ENCODE assay signal across 7 mouse cellular contexts in genomic region chr6:128355726-128356416, GRCm38 (mm10). TPM values are rescaled to one million over a fixed set of nuclear protein-coding genes. Genes with fewer than 3 reads are reported as not detected.
DNase-seq lines count a peak whose midpoint lies in the region; ATAC-seq lines count a peak whose summit lies in the region.

TSS of gene Tulp3 (minus strand) at chr6:128355851.

- peaks cover 36% of the 10 kb centered on the region for H3K4me1 ChIP-seq in embryonic facial prominence, embryonic 10.5 days
- H3K4me1 ChIP-seq in limb, embryonic 10.5 days: peaks cover 27% of the 10 kb centered on the region
- peaks cover 47% of the 10 kb centered on the region for H3K4me1 ChIP-seq in midbrain, embryonic 13.5 days (replicated peaks)

- no peaks in the 10 kb centered on the region for H3K9me3 ChIP-seq in embryonic facial prominence, embryonic 10.5 days
- no peaks in the 10 kb centered on the region for H3K9me3 ChIP-seq in limb, embryonic 10.5 days (replicated peaks)
- no peaks in the 10 kb centered on the region for H3K9me3 ChIP-seq in midbrain, embryonic 13.5 days

- H3K27ac ChIP-seq in embryonic facial prominence, embryonic 10.5 days (replicated peaks): peak within 1 kb of the TSS; percentile 92
- H3K27ac ChIP-seq in limb, embryonic 10.5 days: peak within 1 kb of the TSS; percentile 87
- peak within 1 kb of the TSS; percentile 89 for H3K27ac ChIP-seq in midbrain, embryonic 13.5 days

- under 1% methylated on average over 42 of the region's 42 CpGs for WGBS in embryonic facial prominence, embryonic 10.5 days
- under 1% methylated on average over 40 of the region's 42 CpGs for WGBS in limb, embryonic 10.5 days
- WGBS in midbrain, embryonic 13.5 days: under 1% methylated on average over 42 of the region's 42 CpGs

- DNase-seq in adrenal gland, postnatal 10 days: peak; percentile 98
- peak; percentile 100 for DNase-seq in embryonic facial prominence, embryonic 10.5 days (ENCODE audit: low spot score)
- DNase-seq in kidney, adult 11 months: peak; percentile 96
- peak; percentile 100 for DNase-seq in limb, embryonic 10.5 days (ENCODE audit: low spot score)
- DNase-seq in spleen, adult 12 weeks (ENCODE audit: low spot score): peak; percentile 84

- H3K9ac ChIP-seq in midbrain, embryonic 13.5 days (replicated peaks): peak within 1 kb of the TSS; percentile 89

- H3K4me2 ChIP-seq in midbrain, embryonic 13.5 days (replicated peaks): peak within 1 kb of the TSS; percentile 78

- no peaks in the 10 kb centered on the region for H3K27me3 ChIP-seq in embryonic facial prominence, embryonic 10.5 days (replicated peaks; ENCODE audit: low read depth, poor library complexity, severe bottlenecking)
- no peaks in the 10 kb centered on the region for H3K27me3 ChIP-seq in limb, embryonic 10.5 days (ENCODE audit: low read depth, poor library complexity, severe bottlenecking)
- H3K27me3 ChIP-seq in midbrain, embryonic 13.5 days: no peaks in the 10 kb centered on the region

- peak within 1 kb of the TSS; percentile 88 for H3K4me3 ChIP-seq in embryonic facial prominence, embryonic 10.5 days
- H3K4me3 ChIP-seq in limb, embryonic 10.5 days: peak within 1 kb of the TSS; percentile 80
- peak within 1 kb of the TSS; percentile 84 for H3K4me3 ChIP-seq in midbrain, embryonic 13.5 days (replicated peaks)

- peak; percentile 95 for ATAC-seq in granulocyte monocyte progenitor cell, adult 5-6 weeks (replicated peaks; ENCODE audit: poor library complexity, severe bottlenecking)
- ATAC-seq in midbrain, embryonic 13.5 days: peak; percentile 99

- peaks cover 51% of the 10 kb centered on the region for H3K36me3 ChIP-seq in embryonic facial prominence, embryonic 10.5 days (replicated peaks)
- peaks cover 50% of the 10 kb centered on the region for H3K36me3 ChIP-seq in limb, embryonic 10.5 days
- peaks cover 31% of the 10 kb centered on the region for H3K36me3 ChIP-seq in midbrain, embryonic 13.5 days

RNA-seq across cellular contexts. Expression of gene Tulp3, which starts in this region (rescaled TPM):
- total RNA-seq in adrenal gland, postnatal 10 days (2021): 10 to 100 TPM; 24.2 to 27.2 TPM
- 22.2 and 23.4 TPM in 2 replicates for polyA plus RNA-seq in embryonic facial prominence, embryonic 10.5 days (2016; fragmentation: Nextera tagmentation; extraction: Ambion mirVana)
- total RNA-seq in granulocyte monocyte progenitor cell, adult 5-6 weeks (2014; fragmentation: Nextera tagmentation): 0.21 and 3.7 TPM in 2 replicates
- total RNA-seq in granulocyte monocyte progenitor cell, adult 5-6 weeks (2017): 0.46 TPM in 1 of 2 replicates, not detected in the other
- 21.6 and 23.2 TPM in 2 replicates for polyA plus RNA-seq in limb, embryonic 10.5 days (2016; fragmentation: Nextera tagmentation; extraction: Ambion mirVana)
- polyA plus RNA-seq in midbrain, embryonic 13.5 days (2015; fragmentation: Nextera tagmentation; extraction: Ambion mirVana): 17.8 and 19.6 TPM in 2 replicates

Comparison
In these comparisons a context has a peak if more than half of its experiments do, and no peak if none do; other contexts are left out.
1. Peak in every context shown above with its lines: DNase-seq, ATAC-seq, H3K4me3 ChIP-seq and H3K27ac ChIP-seq.
2. RNA of gene Tulp3 (total RNA-seq): 24.2 to 27.2 TPM in adrenal gland, postnatal 10 days; 0.21 to 3.7 TPM in granulocyte monocyte progenitor cell, adult 5-6 weeks; every median in the first group is over 4 times any median in the second.